Mouse (Mus musculus) inflammation-experienced regulatory T-cells, adult 6 months (primary cell): ENCODE data around the gene Spata9. TPM values are rescaled to one million over a fixed set of nuclear protein-coding genes. Genes with fewer than 3 reads are reported as not detected.
"Not testable (repeated sequence)": the region's sequence is repeated elsewhere in the genome, so short reads cannot be mapped to it uniquely, and the experiment has no call there.

Source experiments
- ATAC-seq: one replicate; pipeline ENCODE4 v1.8.0; 2017
- polyA plus RNA-seq, 3 experiments: library from polyadenylated mRNA; unstranded; fragments of 100-300 nt; shearing (Covaris generic); gene quantifications; one replicate each; pipeline ENCODE4 v1.2.1; 2017

The Spata9 gene
- not detected for polyA plus RNA-seq

GRCm38 (mm10) chr13:75966850-75967249 lies at the start of gene Spata9:
Gene Spata9 (plus strand): TSS chr13:75967150.
- no peak for ATAC-seq

- ATAC-seq: no peak
Measured at GRCm38 (mm10) chr13:75927951-75928350, 39.0 kb upstream of the Spata9 start.

- ATAC-seq: not testable (repeated sequence)
Measured at GRCm38 (mm10) chr13:75929071-75929470, 37.9 kb upstream of the Spata9 start.

GRCm38 (mm10) chr13:75930023-75930422 lies 36.9 kb upstream of the Spata9 start:
- ATAC-seq: no peak

- ATAC-seq: no peak
Measured at GRCm38 (mm10) chr13:75930660-75931059, 36.3 kb upstream of the Spata9 start.

GRCm38 (mm10) chr13:75931073-75931472 lies 35.9 kb upstream of the Spata9 start:
- no peak for ATAC-seq

- ATAC-seq: no peak
Measured at GRCm38 (mm10) chr13:75933287-75933686, 33.7 kb upstream of the Spata9 start.

- ATAC-seq: no peak
Measured at GRCm38 (mm10) chr13:75938866-75939265, 28.1 kb upstream of the Spata9 start.

GRCm38 (mm10) chr13:75940791-75941517 lies 26.0 kb upstream of the Spata9 start:
- no peak for ATAC-seq

GRCm38 (mm10) chr13:75941518-75942295 lies 25.2 kb upstream of the Spata9 start:
- ATAC-seq: no peak

- no peak for ATAC-seq
Measured at GRCm38 (mm10) chr13:75942731-75943130, 24.2 kb upstream of the Spata9 start.

- ATAC-seq: peak; percentile 41
Measured at GRCm38 (mm10) chr13:75943189-75944043, 23.5 kb upstream of the Spata9 start, which contains the start of gene Rhobtb3. Gene Rhobtb3 (minus strand): TSS chr13:75943925.

GRCm38 (mm10) chr13:75944044-75944820 lies 22.7 kb upstream of the Spata9 start:
- ATAC-seq: no peak

- no peak for ATAC-seq
Measured at GRCm38 (mm10) chr13:75950295-75950694, 16.7 kb upstream of the Spata9 start.

GRCm38 (mm10) chr13:75955357-75955992 lies 11.5 kb upstream of the Spata9 start:
- ATAC-seq: no peak

GRCm38 (mm10) chr13:75974481-75974880 lies 7.5 kb downstream of the Spata9 start:
- no peak for ATAC-seq

GRCm38 (mm10) chr13:75975629-75976028 lies 8.7 kb downstream of the Spata9 start:
- no peak for ATAC-seq

- no peak for ATAC-seq
Measured at GRCm38 (mm10) chr13:75976218-75976617, 9.3 kb downstream of the Spata9 start.

GRCm38 (mm10) chr13:75976649-75977048 lies 9.7 kb downstream of the Spata9 start:
- no peak for ATAC-seq

GRCm38 (mm10) chr13:75981901-75982300 lies 15.0 kb downstream of the Spata9 start:
- ATAC-seq: no peak

- ATAC-seq: no peak
Measured at GRCm38 (mm10) chr13:75988096-75988495, 21.1 kb downstream of the Spata9 start.
